Mouse (Mus musculus): ENCODE measurements around the gene 2700049A03Rik.

2700049A03Rik gene

GRCm38 (mm10) chr12:71264211-71264610, 127.6 kb downstream of the 2700049A03Rik start:
- H3K27me3 ChIP-seq (ENCODE audit: control insufficient read depth, insufficient read depth, low read length, poor library complexity, severe bottlenecking) = no peaks in the 10 kb centered on the region
- no peak for DNase-seq (ENCODE audit: low read depth, low spot score)
- no peaks in the 10 kb centered on the region for H3K36me3 ChIP-seq (ENCODE audit: control insufficient read depth, insufficient read depth, low read length, poor library complexity, severe bottlenecking)

DNA sequence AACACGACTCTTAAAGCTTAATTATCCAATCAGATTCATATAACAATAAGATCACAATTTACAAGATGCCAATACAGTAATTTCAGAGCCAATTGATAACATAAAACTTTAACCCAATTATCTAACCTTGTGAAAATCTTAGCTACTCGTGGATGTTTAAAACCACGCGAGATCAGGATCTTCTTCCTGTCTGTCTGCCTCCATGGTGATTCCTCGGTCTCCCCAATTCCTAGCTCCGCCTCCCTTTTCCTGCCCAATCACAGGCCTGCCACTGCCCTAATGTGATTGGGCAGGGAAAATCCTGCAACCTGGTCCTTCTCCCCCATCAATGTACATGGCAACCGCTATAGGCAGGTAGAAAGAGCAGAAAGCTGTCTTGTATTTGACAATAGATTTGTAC, 132.7 kb downstream of the 2700049A03Rik start:
- DNase-seq (ENCODE audit: low read depth, low spot score) = no peak
- no peaks in the 10 kb centered on the region for H3K27me3 ChIP-seq (ENCODE audit: control insufficient read depth, insufficient read depth, low read length, poor library complexity, severe bottlenecking)
- no peaks in the 10 kb centered on the region for H3K36me3 ChIP-seq (ENCODE audit: control insufficient read depth, insufficient read depth, low read length, poor library complexity, severe bottlenecking)

GRCm38 (mm10) chr12:71271131-71271530, 134.5 kb downstream of the 2700049A03Rik start:
- DNase-seq (ENCODE audit: low read depth, low spot score) = no peak
- Histone ChIP-seq H3K36me3 (ENCODE audit: control insufficient read depth, insufficient read depth, low read length, poor library complexity, severe bottlenecking) (no peaks in the 10 kb centered on the region), H3K27me3 (ENCODE audit: control insufficient read depth, insufficient read depth, low read length, poor library complexity, severe bottlenecking) (no peaks in the 10 kb centered on the region)

DNA sequence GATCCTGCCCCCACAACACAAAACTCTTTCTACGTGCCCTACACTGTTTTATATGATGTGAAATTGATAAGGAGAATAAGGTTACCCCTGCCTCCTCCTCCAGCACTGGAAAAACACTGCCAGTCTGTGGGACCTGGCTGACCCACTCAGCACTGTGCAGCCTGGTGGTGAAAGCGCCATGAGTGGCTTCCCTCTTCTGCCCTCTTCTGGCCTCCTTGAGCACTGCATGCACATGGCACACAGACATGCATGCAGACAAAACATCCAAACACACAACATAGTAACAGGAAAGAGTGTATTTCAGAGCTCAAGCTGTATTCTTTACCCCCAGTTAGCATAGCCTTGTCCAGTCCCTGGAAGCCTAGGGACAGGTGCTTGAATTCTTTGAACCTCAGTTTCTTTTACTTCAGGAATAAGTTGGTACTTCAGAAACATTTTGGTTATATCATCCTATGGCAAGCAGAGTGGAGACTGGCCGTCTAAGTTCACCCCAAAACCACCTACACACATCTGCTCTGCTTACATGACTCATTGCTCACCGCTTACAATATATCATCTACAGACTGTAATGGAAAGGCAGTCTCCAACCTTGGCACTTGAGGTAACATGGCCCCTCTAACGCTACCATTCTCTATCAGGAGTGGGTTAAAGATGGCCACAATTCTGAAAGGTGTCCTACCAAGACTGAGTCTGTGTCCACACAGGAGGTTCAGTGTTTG, 138.0 kb downstream of the 2700049A03Rik start:
- Histone ChIP-seq H3K36me3 (ENCODE audit: control insufficient read depth, insufficient read depth, low read length, poor library complexity, severe bottlenecking) (no peaks in the 10 kb centered on the region), H3K27me3 (ENCODE audit: control insufficient read depth, insufficient read depth, low read length, poor library complexity, severe bottlenecking) (no peaks in the 10 kb centered on the region)
- no peak for DNase-seq (ENCODE audit: low read depth, low spot score)

DNA sequence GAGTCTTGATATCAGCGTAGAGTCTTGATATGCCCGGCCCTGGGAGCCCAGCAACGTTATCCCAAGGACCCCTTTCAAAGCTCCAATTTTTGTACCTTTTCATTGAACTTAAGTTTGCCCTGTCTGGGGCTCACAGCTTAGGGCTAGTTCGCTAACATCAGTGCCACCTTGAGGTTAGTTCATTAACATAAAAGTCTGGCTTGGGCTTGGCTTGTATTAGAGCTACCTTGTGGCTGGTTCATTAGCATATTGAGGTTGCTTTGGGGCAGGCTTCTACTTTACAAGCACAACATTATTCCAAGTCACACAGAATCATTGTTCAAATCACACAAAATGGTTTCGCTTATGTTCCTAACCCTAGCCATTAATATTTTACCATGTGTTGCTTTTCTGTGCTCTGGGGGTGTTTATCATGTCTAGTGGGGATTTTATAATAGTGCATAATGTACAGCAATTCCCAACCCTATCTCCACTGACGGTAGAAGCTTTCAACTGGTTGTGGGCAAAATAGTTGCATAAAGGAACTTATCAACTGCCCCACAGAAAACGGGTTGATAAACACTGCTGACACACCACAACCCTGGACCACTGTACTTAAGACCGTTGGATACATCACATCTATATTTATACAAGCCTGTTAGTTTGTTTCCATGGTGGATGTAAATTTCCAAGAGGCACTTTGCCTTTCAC, 139.4 kb downstream of the 2700049A03Rik start:
- Histone ChIP-seq H3K36me3 (ENCODE audit: control insufficient read depth, insufficient read depth, low read length, poor library complexity, severe bottlenecking) (no peaks in the 10 kb centered on the region), H3K27me3 (ENCODE audit: control insufficient read depth, insufficient read depth, low read length, poor library complexity, severe bottlenecking) (no peaks in the 10 kb centered on the region)
- no peak for DNase-seq (ENCODE audit: low read depth, low spot score)

GRCm38 (mm10) chr12:71279521-71280262, 143.0 kb downstream of the 2700049A03Rik start:
- no peaks in the 10 kb centered on the region for H3K27me3 ChIP-seq (ENCODE audit: control insufficient read depth, insufficient read depth, low read length, poor library complexity, severe bottlenecking)
- H3K36me3 ChIP-seq (ENCODE audit: control insufficient read depth, insufficient read depth, low read length, poor library complexity, severe bottlenecking) = no peaks in the 10 kb centered on the region
- no peak for DNase-seq (ENCODE audit: low read depth, low spot score)

DNA sequence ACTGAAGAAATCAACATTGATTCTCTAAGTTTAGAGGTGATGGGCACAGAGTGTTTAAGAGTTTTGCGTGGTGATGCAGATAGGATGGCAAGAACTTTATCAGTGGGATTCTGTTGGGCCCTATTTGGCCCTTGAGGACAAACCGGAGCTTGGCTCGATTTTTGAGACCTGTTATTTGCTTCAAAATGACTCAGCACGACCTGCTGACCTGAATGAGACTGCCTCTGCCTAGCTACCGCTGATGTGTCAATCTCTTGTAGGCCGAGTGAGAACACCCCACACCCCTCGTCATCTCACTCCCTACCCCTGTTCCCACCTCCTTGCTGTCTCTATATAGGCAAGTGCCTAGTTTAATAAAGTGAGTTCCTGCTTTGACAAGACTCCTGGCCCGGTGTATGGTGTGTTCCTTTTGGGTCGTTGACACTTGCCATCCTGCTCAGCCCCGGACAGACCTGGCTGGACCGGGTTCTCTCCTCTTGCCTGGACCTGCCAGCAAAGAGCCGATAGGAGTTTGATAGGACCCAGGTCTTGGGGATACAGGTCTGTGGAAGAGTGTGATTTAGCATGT, 144.6 kb downstream of the 2700049A03Rik start:
- no peaks in the 10 kb centered on the region for H3K36me3 ChIP-seq (ENCODE audit: control insufficient read depth, insufficient read depth, low read length, poor library complexity, severe bottlenecking)
- DNase-seq (ENCODE audit: low read depth, low spot score) = no peak
- H3K27me3 ChIP-seq (ENCODE audit: control insufficient read depth, insufficient read depth, low read length, poor library complexity, severe bottlenecking) = no peaks in the 10 kb centered on the region

GRCm38 (mm10) chr12:71285399-71285798, 148.8 kb downstream of the 2700049A03Rik start:
- no peak for DNase-seq (ENCODE audit: low read depth, low spot score)
- Histone ChIP-seq H3K27me3 (ENCODE audit: control insufficient read depth, insufficient read depth, low read length, poor library complexity, severe bottlenecking) (no peaks in the 10 kb centered on the region), H3K36me3 (ENCODE audit: control insufficient read depth, insufficient read depth, low read length, poor library complexity, severe bottlenecking) (no peaks in the 10 kb centered on the region)

- H3K27me3 ChIP-seq (ENCODE audit: control insufficient read depth, insufficient read depth, low read length, poor library complexity, severe bottlenecking) = no peaks in the 10 kb centered on the region
- DNase-seq (ENCODE audit: low read depth, low spot score) = no peak
- H3K36me3 ChIP-seq (ENCODE audit: control insufficient read depth, insufficient read depth, low read length, poor library complexity, severe bottlenecking) = no peaks in the 10 kb centered on the region
Observed at GRCm38 (mm10) chr12:71290460-71290859, 153.8 kb downstream of the 2700049A03Rik start.
